Mouse (Mus musculus): ENCODE measurements around the gene 5830473C10Rik. TPM values are rescaled to one million over a fixed set of nuclear protein-coding genes. Genes with fewer than 3 reads are reported as not detected.
A peak's percentile ranks its signal among the peaks of the same experiment; 100 is the strongest.
"Not testable (repeated sequence)": the region's sequence is repeated elsewhere in the genome, so short reads cannot be mapped to it uniquely, and the experiment has no call there.

Gene 5830473C10Rik
- polyA plus RNA-seq, 1 experiment from 2014 or later, result not detected

DNA sequence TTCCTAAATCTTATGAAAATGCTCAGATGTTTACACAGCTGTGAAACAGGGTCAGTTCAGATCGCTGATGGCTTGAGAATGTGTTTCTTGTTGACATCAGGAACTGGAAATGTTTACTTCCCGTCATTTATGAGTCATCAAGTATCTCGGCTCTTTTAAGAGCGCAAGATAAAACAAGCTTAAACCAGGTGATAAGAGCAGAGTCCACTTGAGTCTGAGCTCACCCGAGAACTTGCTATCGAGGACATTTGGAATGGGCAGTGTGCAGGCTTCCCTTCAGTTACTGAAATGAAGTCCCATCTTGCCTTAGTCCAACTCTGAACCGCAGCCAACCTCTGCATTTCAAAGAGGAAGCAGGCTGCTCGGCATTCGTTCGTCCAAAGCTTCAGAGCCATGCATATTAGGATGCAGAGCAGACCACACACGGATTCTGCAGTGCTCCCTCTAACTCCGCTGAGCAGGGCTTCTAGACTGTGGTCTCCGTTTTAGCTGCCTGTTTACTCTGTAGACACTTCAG is 42.6 kb downstream of the 5830473C10Rik start:
- DNase-seq (ENCODE audit: low spot score) (no peak), ATAC-seq (ENCODE audit: insufficient number of reproducible peaks, low FRiP score, low TSS enrichment, low read depth) (no peak)
- no peak overlapping the region for H3K4me3 ChIP-seq (ENCODE audit: low read depth, low read length)
- no peak overlapping the region for H3K27ac ChIP-seq (replicated peaks; ENCODE audit: low read depth, low read length)
- no peak overlapping the region for H3K4me2 ChIP-seq (ENCODE audit: low read depth, severe bottlenecking)
- H3K4me1 ChIP-seq (ENCODE audit: control insufficient read depth, insufficient read depth, low read length), result no peaks in the 10 kb centered on the region
- no peak overlapping the region for H3K9ac ChIP-seq (ENCODE audit: low read length)
- H3K9me3 ChIP-seq (ENCODE audit: control insufficient read depth, low read length), result no peaks in the 10 kb centered on the region
- no peaks in the 10 kb centered on the region for H3K27me3 ChIP-seq (ENCODE audit: control insufficient read depth, insufficient read depth, low read length)
- 61% methylated on average over 13 of the region's 13 CpGs for whole genome bisulfite sequencing
- H3K36me3 ChIP-seq (ENCODE audit: control insufficient read depth, insufficient read depth, low read length), result no peaks in the 10 kb centered on the region

DNA sequence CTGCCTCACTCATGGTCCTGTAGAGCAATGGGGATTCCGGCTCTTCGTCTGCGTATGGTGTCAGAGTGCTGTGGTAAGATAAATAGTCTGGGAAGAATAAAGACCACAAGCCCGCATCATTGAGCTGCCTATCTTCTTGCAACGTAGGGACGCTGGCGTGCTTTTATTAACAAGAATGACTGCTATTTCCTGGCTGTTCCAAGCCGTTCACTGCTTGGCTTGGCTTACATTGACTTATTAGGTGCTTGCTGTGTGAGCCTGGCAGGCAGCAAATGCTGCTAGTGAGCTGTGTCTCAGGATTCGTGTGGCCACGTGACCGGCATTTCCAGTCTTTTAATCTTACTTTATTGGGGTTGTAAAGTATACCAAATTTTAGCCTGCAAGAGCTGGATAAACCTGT is 48.0 kb downstream of the 5830473C10Rik start:
- Histone ChIP-seq H3K36me3 (ENCODE audit: control insufficient read depth, insufficient read depth, low read length) (no peaks in the 10 kb centered on the region), H3K9ac (ENCODE audit: low read length) (no peak overlapping the region), H3K4me1 (ENCODE audit: control insufficient read depth, insufficient read depth, low read length) (0 out of 2 replicates have a peak, but pooled peaks cover 5% of the 10 kb centered on the region), H3K4me2 (ENCODE audit: low read depth, severe bottlenecking) (no peak overlapping the region), H3K27ac (replicated peaks; ENCODE audit: low read depth, low read length) (no peak overlapping the region), H3K9me3 (ENCODE audit: control insufficient read depth, low read length) (no peaks in the 10 kb centered on the region), H3K27me3 (ENCODE audit: control insufficient read depth, insufficient read depth, low read length) (no peaks in the 10 kb centered on the region), H3K4me3 (ENCODE audit: low read depth, low read length) (no peak overlapping the region)
- WGBS, result 47% methylated on average over 11 of the region's 11 CpGs
- ATAC-seq (ENCODE audit: insufficient number of reproducible peaks, low FRiP score, low TSS enrichment, low read depth) (no peak), DNase-seq (ENCODE audit: low spot score) (peak; percentile 37)

DNA sequence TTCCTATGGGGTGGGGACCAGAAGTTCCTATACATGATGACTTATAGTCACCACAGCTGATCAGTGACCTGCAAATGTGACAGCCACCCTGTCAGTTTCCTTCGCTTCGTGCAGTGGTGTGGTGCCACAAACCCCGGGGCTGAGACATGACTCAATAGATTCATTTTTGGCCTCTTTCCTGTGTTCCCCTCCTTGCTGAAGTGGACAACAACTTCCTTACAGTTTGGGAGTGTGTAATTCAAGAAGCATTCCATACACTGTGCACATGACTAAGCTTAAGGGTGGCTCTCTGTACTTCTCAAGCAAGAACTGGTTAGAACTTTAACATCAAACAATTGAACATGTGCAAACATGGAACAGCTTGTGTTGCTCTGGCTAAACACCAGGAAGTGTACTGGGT is 50.5 kb downstream of the 5830473C10Rik start:
- Histone ChIP-seq H3K4me3 (ENCODE audit: low read depth, low read length) (no peak overlapping the region), H3K27me3 (ENCODE audit: control insufficient read depth, insufficient read depth, low read length) (no peaks in the 10 kb centered on the region), H3K4me1 (ENCODE audit: control insufficient read depth, insufficient read depth, low read length) (0 out of 2 replicates have a peak, but pooled peaks cover 5% of the 10 kb centered on the region), H3K27ac (replicated peaks; ENCODE audit: low read depth, low read length) (no peak overlapping the region), H3K9me3 (ENCODE audit: control insufficient read depth, low read length) (no peaks in the 10 kb centered on the region), H3K9ac (ENCODE audit: low read length) (no peak overlapping the region), H3K36me3 (ENCODE audit: control insufficient read depth, insufficient read depth, low read length) (no peaks in the 10 kb centered on the region), H3K4me2 (ENCODE audit: low read depth, severe bottlenecking) (no peak overlapping the region)
- 92% methylated on average over 3 of the region's 3 CpGs for WGBS
- ATAC-seq (ENCODE audit: insufficient number of reproducible peaks, low FRiP score, low TSS enrichment, low read depth), result no peak
- DNase-seq (ENCODE audit: low spot score), result no peak

DNA sequence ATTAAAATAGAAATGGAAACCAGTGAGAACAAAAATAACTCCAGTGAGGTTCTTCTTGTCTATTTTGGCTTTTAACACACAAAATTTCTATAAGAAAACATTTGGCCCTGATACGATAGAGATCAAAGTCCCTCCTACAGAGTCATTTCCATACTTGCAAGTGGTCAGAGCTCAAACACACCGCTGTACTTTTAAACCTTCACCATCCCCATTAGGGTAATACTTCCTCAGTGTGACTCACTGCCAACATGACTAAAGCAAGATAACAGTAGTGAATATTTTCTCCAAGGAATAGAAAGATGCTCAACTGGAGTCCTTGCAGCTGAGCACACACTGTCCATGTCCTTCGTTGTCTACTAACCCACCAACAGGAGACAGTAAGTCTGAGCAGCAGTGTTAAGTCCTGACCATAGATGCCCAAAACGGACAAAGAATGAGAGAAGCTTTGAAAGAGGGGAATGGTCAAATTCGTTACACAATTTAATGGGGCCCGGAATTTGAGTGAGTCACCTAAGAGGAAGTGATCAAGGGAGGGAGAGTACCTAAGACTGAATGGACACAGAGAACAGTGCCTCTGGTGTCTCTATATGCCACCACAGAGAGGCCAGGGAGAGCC is 51.2 kb downstream of the 5830473C10Rik start:
- H3K4me2 ChIP-seq (ENCODE audit: low read depth, severe bottlenecking), result no peak overlapping the region
- H3K4me1 ChIP-seq (ENCODE audit: control insufficient read depth, insufficient read depth, low read length), result 0 out of 2 replicates have a peak, but pooled peaks cover 5% of the 10 kb centered on the region
- H3K36me3 ChIP-seq (ENCODE audit: control insufficient read depth, insufficient read depth, low read length), result no peaks in the 10 kb centered on the region
- H3K4me3 ChIP-seq (ENCODE audit: low read depth, low read length), result no peak overlapping the region
- H3K9me3 ChIP-seq (ENCODE audit: control insufficient read depth, low read length), result no peaks in the 10 kb centered on the region
- no peaks in the 10 kb centered on the region for H3K27me3 ChIP-seq (ENCODE audit: control insufficient read depth, insufficient read depth, low read length)
- no peak overlapping the region for H3K9ac ChIP-seq (ENCODE audit: low read length)
- 84% methylated on average over 6 of the region's 6 CpGs for WGBS
- DNase-seq (ENCODE audit: low spot score) (no peak), ATAC-seq (ENCODE audit: insufficient number of reproducible peaks, low FRiP score, low TSS enrichment, low read depth) (no peak)
- H3K27ac ChIP-seq (replicated peaks; ENCODE audit: low read depth, low read length), result no peak overlapping the region

DNA sequence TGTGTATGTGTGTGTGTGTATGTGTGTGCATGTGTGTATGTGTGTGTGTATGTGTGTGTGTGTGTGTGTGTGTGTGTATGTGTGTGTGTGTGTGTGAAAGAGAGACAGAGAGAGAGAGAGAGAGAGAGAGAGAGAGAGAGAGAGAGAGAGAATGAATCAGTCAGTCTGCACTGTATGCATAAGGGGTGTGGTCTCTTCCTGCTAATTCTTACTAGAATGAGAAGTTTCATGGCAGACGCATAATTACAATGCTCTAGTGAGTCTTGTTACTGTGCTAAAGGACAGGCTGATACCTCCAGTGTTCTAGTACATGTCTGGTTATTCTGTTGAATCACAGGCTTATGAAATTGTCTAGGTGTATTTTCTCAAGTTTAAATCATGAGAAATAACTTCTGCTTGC is 51.8 kb downstream of the 5830473C10Rik start:
- H3K9me3 ChIP-seq (ENCODE audit: control insufficient read depth, low read length); H3K4me3 ChIP-seq (ENCODE audit: low read depth, low read length); DNase-seq (ENCODE audit: low spot score); H3K36me3 ChIP-seq (ENCODE audit: control insufficient read depth, insufficient read depth, low read length); ATAC-seq (ENCODE audit: insufficient number of reproducible peaks, low FRiP score, low TSS enrichment, low read depth); H3K9ac ChIP-seq (ENCODE audit: low read length); H3K27me3 ChIP-seq (ENCODE audit: control insufficient read depth, insufficient read depth, low read length); H3K4me1 ChIP-seq (ENCODE audit: control insufficient read depth, insufficient read depth, low read length); H3K4me2 ChIP-seq (ENCODE audit: low read depth, severe bottlenecking); H3K27ac ChIP-seq (replicated peaks; ENCODE audit: low read depth, low read length): not testable (repeated sequence)
- 84% methylated on average over 1 of the region's 1 CpGs for WGBS

DNA sequence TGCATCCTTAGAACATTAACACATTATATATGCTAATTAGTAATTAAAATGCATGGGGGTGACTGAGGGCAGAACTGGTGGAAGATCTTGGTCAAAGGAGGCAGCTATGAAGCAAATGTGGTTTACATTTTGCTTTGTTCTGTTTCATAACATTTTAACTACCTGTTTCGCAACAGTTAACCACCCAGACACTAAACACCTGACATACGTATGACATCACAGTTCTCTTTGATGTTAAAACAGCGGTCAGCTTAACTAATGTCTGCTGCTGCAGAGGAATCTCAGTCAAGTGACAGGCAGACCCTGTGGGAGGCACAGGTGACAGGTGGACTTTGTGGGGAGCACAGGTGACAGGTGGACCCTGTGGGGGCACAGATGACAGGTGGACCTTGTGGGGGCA is 57.0 kb downstream of the 5830473C10Rik start:
- Histone ChIP-seq H3K27ac (replicated peaks; ENCODE audit: low read depth, low read length) (no peak overlapping the region), H3K36me3 (ENCODE audit: control insufficient read depth, insufficient read depth, low read length) (no peaks in the 10 kb centered on the region), H3K4me2 (ENCODE audit: low read depth, severe bottlenecking) (no peak overlapping the region), H3K9ac (ENCODE audit: low read length) (no peak overlapping the region), H3K9me3 (ENCODE audit: control insufficient read depth, low read length) (no peaks in the 10 kb centered on the region), H3K4me1 (ENCODE audit: control insufficient read depth, insufficient read depth, low read length) (no peaks in the 10 kb centered on the region), H3K27me3 (ENCODE audit: control insufficient read depth, insufficient read depth, low read length) (no peaks in the 10 kb centered on the region), H3K4me3 (ENCODE audit: low read depth, low read length) (no peak overlapping the region)
- no peak; the same call in 1 of the 2 replicates for ATAC-seq (ENCODE audit: insufficient number of reproducible peaks, low FRiP score, low TSS enrichment, low read depth)
- no peak for DNase-seq (ENCODE audit: low spot score)
- WGBS, result 82% methylated on average over 3 of the region's 3 CpGs

DNA sequence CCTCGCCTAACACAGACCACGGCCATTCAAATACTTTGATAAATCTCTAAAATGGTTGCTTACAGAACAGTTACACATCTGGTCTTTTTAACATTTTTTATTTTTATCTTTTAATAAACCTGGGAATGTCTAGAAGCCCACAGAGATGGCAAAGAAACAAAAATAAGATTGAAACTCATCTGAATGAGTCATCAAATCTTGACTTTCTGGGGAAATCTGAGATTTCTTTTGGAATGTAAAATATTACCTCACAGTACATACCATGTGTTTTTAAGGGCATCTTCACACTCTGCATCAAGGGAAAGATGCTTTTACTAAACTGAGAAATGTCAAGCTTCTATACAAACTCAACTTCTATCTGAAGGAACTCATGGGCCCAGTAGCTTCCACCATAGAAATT is 60.4 kb downstream of the 5830473C10Rik start:
- Histone ChIP-seq H3K4me2 (ENCODE audit: low read depth, severe bottlenecking) (no peak overlapping the region), H3K4me3 (ENCODE audit: low read depth, low read length) (no peak overlapping the region), H3K4me1 (ENCODE audit: control insufficient read depth, insufficient read depth, low read length) (no peaks in the 10 kb centered on the region), H3K27me3 (ENCODE audit: control insufficient read depth, insufficient read depth, low read length) (no peaks in the 10 kb centered on the region), H3K9ac (ENCODE audit: low read length) (no peak overlapping the region), H3K27ac (replicated peaks; ENCODE audit: low read depth, low read length) (no peak overlapping the region), H3K36me3 (ENCODE audit: control insufficient read depth, insufficient read depth, low read length) (no peaks in the 10 kb centered on the region), H3K9me3 (ENCODE audit: control insufficient read depth, low read length) (no peaks in the 10 kb centered on the region)
- ATAC-seq (ENCODE audit: insufficient number of reproducible peaks, low FRiP score, low TSS enrichment, low read depth) (no peak), DNase-seq (ENCODE audit: low spot score) (no peak)
- whole genome bisulfite sequencing, result 93% methylated on average over 2 of the region's 2 CpGs

DNA sequence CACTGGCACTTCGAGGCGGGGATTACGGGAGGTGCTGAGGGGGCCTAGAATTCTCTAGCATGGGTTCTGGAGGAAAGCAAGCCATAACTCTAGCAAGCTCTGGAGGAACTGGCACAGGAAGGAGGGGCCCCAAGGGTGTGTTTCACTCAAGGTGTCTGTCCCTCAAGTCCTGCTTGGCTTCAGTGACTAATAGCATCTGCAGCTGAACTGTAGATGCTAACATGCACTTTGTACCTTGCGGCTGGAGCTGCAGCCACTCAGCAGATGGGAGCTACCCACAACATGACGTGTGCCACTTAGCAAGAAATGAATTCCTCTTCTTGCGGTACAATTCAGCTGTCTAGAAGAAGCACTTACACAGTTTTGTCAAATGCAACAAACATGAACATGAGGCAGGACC is 60.8 kb downstream of the 5830473C10Rik start:
- WGBS, result 90% methylated on average over 6 of the region's 6 CpGs

DNA sequence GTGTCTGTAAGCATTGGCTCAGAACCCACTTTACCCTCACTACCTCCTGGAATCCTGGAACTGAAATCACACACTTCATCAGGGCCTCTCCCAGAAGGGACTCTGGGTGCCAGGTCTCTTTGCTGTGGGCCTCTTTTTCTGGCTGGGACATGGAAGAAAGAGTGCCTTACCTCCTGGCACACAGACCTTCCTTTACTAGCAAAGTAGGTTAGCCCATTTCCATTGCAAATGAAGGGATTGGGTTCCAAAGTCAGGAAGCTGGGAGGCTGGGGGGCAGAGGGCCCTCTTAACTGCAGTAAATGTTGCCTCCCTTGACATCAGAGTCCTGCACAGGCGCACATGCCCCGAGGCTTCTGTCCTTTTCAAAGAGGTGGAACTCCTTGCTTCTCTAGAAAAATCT is 62.3 kb downstream of the 5830473C10Rik start:
- H3K4me2 ChIP-seq (ENCODE audit: low read depth, severe bottlenecking), result no peak overlapping the region
- 70% methylated on average over 2 of the region's 2 CpGs for WGBS
- no peaks in the 10 kb centered on the region for H3K4me1 ChIP-seq (ENCODE audit: control insufficient read depth, insufficient read depth, low read length)
- H3K4me3 ChIP-seq (ENCODE audit: low read depth, low read length), result no peak overlapping the region
- ATAC-seq (ENCODE audit: insufficient number of reproducible peaks, low FRiP score, low TSS enrichment, low read depth), result no peak
- H3K27me3 ChIP-seq (ENCODE audit: control insufficient read depth, insufficient read depth, low read length), result no peaks in the 10 kb centered on the region
- H3K36me3 ChIP-seq (ENCODE audit: control insufficient read depth, insufficient read depth, low read length), result no peaks in the 10 kb centered on the region
- no peaks in the 10 kb centered on the region for H3K9me3 ChIP-seq (ENCODE audit: control insufficient read depth, low read length)
- no peak overlapping the region for H3K9ac ChIP-seq (ENCODE audit: low read length)
- no peak overlapping the region for H3K27ac ChIP-seq (replicated peaks; ENCODE audit: low read depth, low read length)
- no peak for DNase-seq (ENCODE audit: low spot score)

More for the DNA sequence above, 60.8 kb downstream of the 5830473C10Rik start:
- H3K36me3 ChIP-seq (ENCODE audit: control insufficient read depth, insufficient read depth, low read length), result no peaks in the 10 kb centered on the region
- H3K9me3 ChIP-seq (ENCODE audit: control insufficient read depth, low read length), result no peaks in the 10 kb centered on the region
- H3K4me1 ChIP-seq (ENCODE audit: control insufficient read depth, insufficient read depth, low read length), result no peaks in the 10 kb centered on the region
- ATAC-seq (ENCODE audit: insufficient number of reproducible peaks, low FRiP score, low TSS enrichment, low read depth), result no peak
- DNase-seq (ENCODE audit: low spot score), result no peak
- no peak overlapping the region for H3K9ac ChIP-seq (ENCODE audit: low read length)
- H3K4me3 ChIP-seq (ENCODE audit: low read depth, low read length), result no peak overlapping the region
- H3K27me3 ChIP-seq (ENCODE audit: control insufficient read depth, insufficient read depth, low read length), result no peaks in the 10 kb centered on the region
- no peak overlapping the region for H3K27ac ChIP-seq (replicated peaks; ENCODE audit: low read depth, low read length)
- no peak overlapping the region for H3K4me2 ChIP-seq (ENCODE audit: low read depth, severe bottlenecking)
